Mouse (Mus musculus): ENCODE measurements around the gene Ankrd44. TPM values are rescaled to one million over a fixed set of nuclear protein-coding genes. Genes with fewer than 3 reads are reported as not detected.
A peak's percentile ranks its signal among the peaks of the same experiment; 100 is the strongest.

Ankrd44 gene
- total and polyA plus RNA-seq, 3 experiments: 12.7 to 23.0 (median 19.8) TPM

GRCm38 (mm10) chr1:54665582-54666405 is 260.4 kb downstream of the Ankrd44 start:
- H3K36me3 ChIP-seq (replicated peaks in 1 of 2; ENCODE audit: control insufficient read depth in 1 of 2, insufficient read depth in 1 of 2, low read length in 1 of 2): peaks cover 7 to 48% of the 10 kb centered on the region in 2 experiments
- H3K9me3 ChIP-seq (replicated peaks; ENCODE audit: low read length): no peaks in the 10 kb centered on the region
- no peak overlapping the region for H3K4me2 ChIP-seq (ENCODE audit: insufficient read depth, low read depth, poor library complexity, severe bottlenecking)
- H3K27ac ChIP-seq (ENCODE audit: insufficient read depth, low read depth): no peak overlapping the region
- DNase-seq (ENCODE audit: extremely low read depth): peak; percentile 81
- dilution Hi-C loops (cut with MboI; ENCODE audit: extremely low pct_ligation_motif_present, extremely low pct_unique_long_range_greater_than_20kb, low sequenced_read_pairs): no loop called here
- H3K27me3 ChIP-seq (replicated peaks): no peaks in the 10 kb centered on the region
- peaks cover 0 to 9% of the 10 kb centered on the region in 2 experiments; a peak in 1 of 4 replicates for H3K4me1 ChIP-seq (ENCODE audit: control insufficient read depth in 1 of 2, insufficient read depth in 2 of 2)
- H3K79me2 ChIP-seq (replicated peaks; ENCODE audit: control insufficient read depth, extremely low read depth, insufficient read depth, poor library complexity, severe bottlenecking): no peaks in the 10 kb centered on the region
- H3K9ac ChIP-seq (ENCODE audit: insufficient read depth, low read depth): no peak overlapping the region
- no peak for TF ChIP-seq EP300 (IDR thresholded peaks at IDR 0.05; ENCODE audit: low read length)
- peak; percentile 44; the same call in 1 of the 2 replicates for TF ChIP-seq ZC3H11A (IDR thresholded peaks at IDR 0.05; ENCODE audit: low read depth, low read length)
- TF ChIP-seq ELF1 (IDR thresholded peaks at IDR 0.05; ENCODE audit: low read depth, low read length): no peak
- TF ChIP-seq GABPA (IDR thresholded peaks at IDR 0.05; ENCODE audit: insufficient replicate concordance, low read depth, low read length): no peak
- TF ChIP-seq SMC3 (IDR thresholded peaks at IDR 0.05; ENCODE audit: low read depth, low read length): peak; percentile 82
- TF ChIP-seq RCOR1 (conservative IDR thresholded peaks at IDR 0.05; ENCODE audit: low read depth, low read length): no peak
- peak; percentile 82 for TF ChIP-seq ZNF384 (IDR thresholded peaks at IDR 0.05; ENCODE audit: low read depth, low read length)
- TF ChIP-seq RAD21 (IDR thresholded peaks at IDR 0.05; ENCODE audit: low read depth, low read length): peak; percentile 94
- TF ChIP-seq CTCF (conservative IDR thresholded peaks at IDR 0.05 in 1 of 2, IDR thresholded peaks at IDR 0.05 in 1 of 2; ENCODE audit: low read depth in 2 of 2, low read length in 2 of 2): peak; percentile 73 to 90
- in situ Hi-C loops (cut with MboI; ENCODE audit: low pct_ligation_motif_present, low pct_unique_long_range_greater_than_20kb, low sequenced_read_pairs): loop anchor here (10.0 kb wide), 2 partner anchors 159 to 259 kb away; partner anchors contain the start of gene Ankrd44
- H3K4me3 ChIP-seq (replicated peaks in 1 of 3; ENCODE audit: low read depth in 2 of 3, low read length in 2 of 3, poor library complexity in 1 of 3): no peak overlapping the region

- in situ Hi-C loops (cut with MboI; ENCODE audit: low pct_ligation_motif_present, low pct_unique_long_range_greater_than_20kb, low sequenced_read_pairs) (loop anchor here (10.0 kb wide), 2 partner anchors 160 to 260 kb away; partner anchors contain the start of gene Ankrd44), dilution Hi-C loops (cut with MboI; ENCODE audit: extremely low pct_ligation_motif_present, extremely low pct_unique_long_range_greater_than_20kb, low sequenced_read_pairs) (no loop called here)
- no peak overlapping the region for H3K4me2 ChIP-seq (ENCODE audit: insufficient read depth, low read depth, poor library complexity, severe bottlenecking)
- peaks cover 0 to 9% of the 10 kb centered on the region in 2 experiments; a peak in 1 of 4 replicates for H3K4me1 ChIP-seq (ENCODE audit: control insufficient read depth in 1 of 2, insufficient read depth in 2 of 2)
- H3K9me3 ChIP-seq (replicated peaks; ENCODE audit: low read length): no peaks in the 10 kb centered on the region
- H3K4me3 ChIP-seq (replicated peaks in 1 of 3; ENCODE audit: low read depth in 2 of 3, low read length in 2 of 3, poor library complexity in 1 of 3): no peak overlapping the region
- peaks cover 10 to 52% of the 10 kb centered on the region in 2 experiments for H3K36me3 ChIP-seq (replicated peaks in 1 of 2; ENCODE audit: control insufficient read depth in 1 of 2, insufficient read depth in 1 of 2, low read length in 1 of 2)
- no peak overlapping the region for H3K27ac ChIP-seq (ENCODE audit: insufficient read depth, low read depth)
- DNase-seq (ENCODE audit: extremely low read depth): no peak
- H3K27me3 ChIP-seq (replicated peaks): no peaks in the 10 kb centered on the region
- no peaks in the 10 kb centered on the region for H3K79me2 ChIP-seq (replicated peaks; ENCODE audit: control insufficient read depth, extremely low read depth, insufficient read depth, poor library complexity, severe bottlenecking)
- TF ChIP-seq RCOR1 (conservative IDR thresholded peaks at IDR 0.05; ENCODE audit: low read depth, low read length) (no peak), PAX5 (IDR thresholded peaks at IDR 0.05; ENCODE audit: low read length) (no peak), USF1 (IDR thresholded peaks at IDR 0.05; ENCODE audit: low read depth, low read length) (no peak), USF2 (conservative IDR thresholded peaks at IDR 0.05; ENCODE audit: low read depth, low read length) (no peak), MAFK (IDR thresholded peaks at IDR 0.05; ENCODE audit: insufficient replicate concordance, low read length) (no peak), E2F4 (IDR thresholded peaks at IDR 0.05; ENCODE audit: insufficient replicate concordance, low read depth, low read length) (no peak), ZNF384 (IDR thresholded peaks at IDR 0.05; ENCODE audit: low read depth, low read length) (no peak), JUND (conservative IDR thresholded peaks at IDR 0.05; ENCODE audit: low read depth, low read length) (no peak), TBP (conservative IDR thresholded peaks at IDR 0.05; ENCODE audit: low read depth, low read length) (no peak), NRF1 (IDR thresholded peaks at IDR 0.05; ENCODE audit: low read depth, low read length) (no peak)
- no peak overlapping the region for H3K9ac ChIP-seq (ENCODE audit: insufficient read depth, low read depth)
These were observed 261.1 kb downstream of the Ankrd44 start for GRCm38 (mm10) chr1:54665095-54665494.

Measured in CH12.LX (cell line).